Mouse (Mus musculus): ENCODE measurements around the gene Mthfsd.

Gene Mthfsd

DNA sequence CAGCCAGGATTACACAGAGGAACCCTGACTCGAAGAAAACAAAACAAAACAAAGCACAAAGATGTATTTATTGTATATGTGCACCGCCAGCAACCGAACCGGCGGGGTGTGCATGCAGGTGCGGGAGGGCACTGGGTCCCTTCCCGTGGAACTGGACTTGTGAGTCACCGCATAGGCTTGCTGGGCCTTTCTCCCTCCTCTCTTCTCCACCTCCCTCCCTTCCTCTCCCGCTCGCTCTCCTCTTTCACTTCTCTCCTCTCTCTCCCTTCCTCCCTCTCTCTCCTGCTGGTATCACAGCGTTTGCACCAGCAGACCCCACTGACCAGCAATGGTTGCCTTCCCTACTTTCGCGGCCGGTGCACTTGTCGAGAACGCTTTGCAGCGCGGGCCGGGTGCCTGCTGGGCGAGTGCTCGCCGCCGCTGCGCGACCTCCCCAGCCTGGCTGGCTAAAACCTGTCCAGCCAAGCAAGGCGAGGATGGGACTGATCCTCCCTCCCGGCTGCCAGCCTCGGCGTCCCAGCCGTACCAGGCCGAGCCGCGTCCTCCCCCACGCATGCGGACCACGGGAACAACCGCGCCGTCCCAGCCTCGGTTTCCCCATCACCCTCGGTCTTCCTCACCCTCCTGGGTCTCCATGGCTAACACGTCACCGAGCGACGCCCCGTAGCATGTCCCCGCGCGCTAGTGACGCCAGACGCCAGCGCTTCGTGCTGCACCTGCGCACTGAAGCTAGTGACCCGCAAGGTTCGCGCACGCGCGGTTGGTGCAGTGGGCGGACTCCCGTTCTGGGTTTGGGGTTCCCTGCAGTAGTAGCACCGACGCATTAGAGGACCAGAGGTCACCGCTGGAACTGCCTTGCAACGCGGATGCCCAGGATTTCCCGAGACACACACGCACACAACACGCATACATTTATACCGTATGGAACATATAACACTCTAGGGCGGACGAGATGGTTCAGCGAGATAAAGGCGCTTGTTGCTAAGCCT lies at the start of gene Mthfsd:
Mthfsd (minus strand) TSS at position 725 of the 989 bp plus-strand sequence.
- DNase-seq (ENCODE audit: low read depth, low spot score), result peak; percentile 98

DNA sequence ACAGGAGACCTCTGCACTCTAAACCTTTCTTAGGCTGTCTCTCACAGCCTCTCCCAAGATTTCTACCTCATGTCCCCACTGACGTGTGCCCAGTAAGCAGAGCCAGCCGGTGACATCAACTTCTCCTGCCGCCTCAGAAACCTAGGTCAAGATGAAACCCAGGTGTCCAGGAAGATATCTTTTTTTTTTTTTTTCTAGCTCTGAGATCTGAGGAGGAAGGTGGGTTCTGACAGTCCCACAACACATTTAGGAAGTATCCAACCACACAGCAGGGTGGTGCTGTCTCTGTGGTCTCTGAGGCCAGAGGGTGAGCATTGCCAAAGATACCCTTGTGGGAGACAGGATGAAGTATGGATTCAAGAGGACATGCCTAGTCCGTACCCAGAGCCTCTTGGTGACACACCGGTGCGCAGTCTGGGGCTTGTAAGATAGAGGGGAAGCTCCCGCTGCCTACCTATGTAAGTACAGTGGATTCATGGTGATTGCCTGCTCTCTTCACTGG lies 48.8 kb upstream of the Mthfsd start:
- DNase-seq (ENCODE audit: low read depth, low spot score), result no peak

DNA sequence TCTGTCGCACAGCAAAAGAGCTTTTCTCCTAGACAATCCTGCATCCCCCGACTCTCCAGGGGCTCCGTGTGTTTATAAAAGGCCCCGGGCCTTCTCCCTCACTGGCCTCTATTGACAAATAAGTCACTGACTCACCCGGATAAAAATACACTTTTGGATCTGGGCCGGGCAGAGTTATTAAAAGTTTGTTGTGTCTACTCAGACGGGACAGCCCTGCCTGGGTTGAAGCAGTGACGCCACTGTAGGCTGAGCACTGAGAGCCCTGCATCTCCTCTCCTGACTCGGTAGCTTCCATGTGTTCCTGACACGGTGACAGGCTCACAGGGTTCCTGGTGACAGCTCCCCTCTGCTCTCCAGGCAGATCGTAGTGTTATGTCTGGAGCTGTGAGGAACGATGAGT lies 44.2 kb upstream of the Mthfsd start:
- no peak for DNase-seq (ENCODE audit: low read depth, low spot score)

DNA sequence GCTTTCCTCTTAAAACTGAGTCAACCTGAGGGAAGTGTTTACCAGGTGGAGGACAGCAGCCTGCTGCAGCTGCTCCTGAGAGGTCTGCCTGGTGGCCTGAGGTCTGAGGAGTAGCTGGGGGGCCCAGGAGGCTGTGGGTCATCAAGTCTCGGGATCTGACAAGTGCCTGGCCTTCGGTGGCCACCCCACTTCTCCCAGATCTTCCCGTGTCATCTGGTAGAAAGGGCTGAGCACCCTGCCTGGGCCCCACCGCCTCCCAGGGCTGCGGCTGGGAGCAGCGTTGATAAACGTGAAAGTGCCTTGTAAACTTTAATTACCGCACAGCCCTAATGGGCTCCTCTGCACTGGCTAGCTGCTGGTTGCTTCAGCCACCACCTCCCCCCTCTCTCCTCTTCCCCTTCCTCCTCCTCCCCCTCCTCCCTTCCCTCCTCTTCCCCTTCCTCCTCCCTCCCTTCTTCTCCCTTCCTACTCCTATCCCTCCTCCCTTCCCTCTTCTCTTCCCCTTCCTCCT lies 40.4 kb upstream of the Mthfsd start:
- DNase-seq (ENCODE audit: low read depth, low spot score), result no peak

DNA sequence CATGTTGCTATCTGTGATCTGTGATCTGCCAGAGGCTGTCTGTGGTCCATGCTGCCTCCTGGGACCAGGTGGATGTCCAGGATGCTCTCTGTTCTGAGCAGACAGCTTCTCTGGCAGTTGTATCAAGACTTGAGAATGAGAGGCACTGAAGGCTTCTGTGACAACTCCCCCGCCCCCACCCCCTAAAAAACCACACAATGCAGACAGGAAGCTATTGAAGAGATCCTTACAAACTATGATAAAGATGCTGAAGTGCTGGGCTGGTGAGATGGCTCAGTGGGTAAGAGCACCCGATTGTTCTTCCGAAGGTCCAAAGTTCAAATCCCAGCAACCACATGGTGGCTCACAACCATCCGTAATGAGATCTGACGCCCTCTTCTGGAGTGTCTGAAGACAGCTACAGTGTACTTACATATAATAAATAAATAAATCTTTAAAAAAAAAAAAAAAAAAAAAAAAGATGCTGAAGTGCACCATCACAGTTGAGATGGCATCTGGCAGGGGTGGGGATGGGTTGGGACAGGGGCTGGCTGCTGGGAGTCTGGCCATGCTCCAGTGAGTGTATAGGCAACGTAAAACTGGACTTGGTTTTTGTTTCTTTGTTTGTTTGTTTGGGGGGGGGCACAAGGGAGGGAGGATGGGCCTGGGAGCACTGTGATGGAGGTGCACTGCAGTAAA lies 37.4 kb upstream of the Mthfsd start:
- peak; percentile 10 for DNase-seq (ENCODE audit: low read depth, low spot score)

DNA sequence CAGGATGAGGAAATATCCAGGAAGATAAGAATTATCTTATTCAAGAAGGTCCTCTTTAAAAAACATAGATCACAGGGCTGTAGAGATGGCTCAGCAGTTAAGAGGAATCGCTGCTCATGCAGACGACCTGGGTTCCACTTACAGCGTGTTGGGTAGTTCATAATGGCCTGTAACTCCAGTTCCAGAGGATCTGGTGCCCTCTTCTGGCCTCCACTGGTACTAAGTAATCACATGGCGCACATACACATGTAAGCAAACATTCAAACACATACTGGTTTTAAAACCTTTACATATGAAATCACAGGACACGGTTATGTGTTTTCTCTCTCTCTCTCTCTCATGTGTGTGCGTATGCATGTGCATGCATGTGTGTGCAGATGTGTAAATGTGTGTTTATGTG lies 28.7 kb upstream of the Mthfsd start:
- no peak for DNase-seq (ENCODE audit: low read depth, low spot score)

DNA sequence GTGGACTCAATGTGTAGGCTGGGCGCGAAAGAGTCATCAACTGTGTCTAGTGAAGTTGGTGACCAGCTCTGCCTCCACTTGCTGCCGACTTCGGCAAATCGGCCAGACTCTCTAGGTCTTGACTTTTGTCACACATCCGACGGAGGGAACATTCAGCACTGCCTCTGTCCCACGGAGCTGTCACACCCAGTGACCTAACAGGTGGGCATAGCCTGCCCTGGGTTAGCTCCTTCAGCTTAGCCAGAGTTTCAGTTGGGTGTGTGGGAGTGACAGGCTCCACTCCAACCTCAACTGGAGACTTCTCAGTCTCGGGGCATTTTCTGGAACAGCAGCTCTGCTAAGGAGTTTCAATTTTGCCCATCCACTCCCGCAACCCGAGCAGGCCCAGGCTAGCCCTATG lies 26.3 kb upstream of the Mthfsd start:
- no peak for DNase-seq (ENCODE audit: low read depth, low spot score)

DNA sequence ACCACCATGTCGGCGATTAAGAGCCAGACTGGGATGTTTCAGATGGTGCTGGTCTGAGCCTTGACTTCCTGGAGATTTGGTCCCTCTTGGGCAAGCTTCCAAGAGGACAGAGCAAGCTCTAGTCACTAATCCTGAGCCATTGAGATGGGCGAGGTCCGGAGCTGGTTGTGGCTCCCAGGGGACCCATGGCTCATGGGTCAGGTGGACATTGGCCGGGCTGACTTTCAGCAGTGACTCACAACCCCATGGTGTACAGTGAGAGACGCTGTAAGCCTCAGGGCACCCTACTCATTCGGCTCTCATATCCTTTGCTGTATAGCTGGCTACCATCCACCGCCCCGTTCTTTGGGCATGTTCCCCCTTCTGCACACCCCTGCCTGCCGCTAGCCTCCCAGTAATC lies 25.9 kb upstream of the Mthfsd start:
- DNase-seq (ENCODE audit: low read depth, low spot score), result no peak

DNA sequence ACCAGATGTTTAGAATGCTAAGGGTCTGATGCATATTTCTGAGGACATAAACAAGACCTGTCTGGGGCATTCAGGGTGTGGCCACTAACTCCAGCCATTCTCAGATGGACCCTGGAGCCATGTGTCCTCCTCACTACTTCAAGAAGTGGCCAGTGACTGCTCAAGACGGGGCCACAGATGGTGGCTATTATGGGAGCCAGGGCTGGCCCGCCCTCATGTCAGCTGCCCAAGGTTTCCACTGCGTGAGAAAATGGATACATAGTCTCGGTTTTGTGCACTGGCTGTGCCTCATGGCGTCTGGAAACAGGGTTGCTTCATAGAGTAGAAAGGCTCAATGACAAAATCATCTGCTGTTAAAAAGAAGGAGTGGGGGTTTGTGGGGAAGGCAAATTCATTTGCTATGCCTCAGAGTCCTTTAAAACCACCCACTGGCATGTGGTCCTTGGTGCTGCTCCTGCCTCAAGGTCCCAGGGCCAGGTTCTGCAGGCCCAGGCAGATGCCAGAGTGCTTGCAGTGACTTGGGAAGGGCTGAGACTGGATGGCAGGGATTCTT lies 24.8 kb upstream of the Mthfsd start:
- DNase-seq (ENCODE audit: low read depth, low spot score), result no peak

DNA sequence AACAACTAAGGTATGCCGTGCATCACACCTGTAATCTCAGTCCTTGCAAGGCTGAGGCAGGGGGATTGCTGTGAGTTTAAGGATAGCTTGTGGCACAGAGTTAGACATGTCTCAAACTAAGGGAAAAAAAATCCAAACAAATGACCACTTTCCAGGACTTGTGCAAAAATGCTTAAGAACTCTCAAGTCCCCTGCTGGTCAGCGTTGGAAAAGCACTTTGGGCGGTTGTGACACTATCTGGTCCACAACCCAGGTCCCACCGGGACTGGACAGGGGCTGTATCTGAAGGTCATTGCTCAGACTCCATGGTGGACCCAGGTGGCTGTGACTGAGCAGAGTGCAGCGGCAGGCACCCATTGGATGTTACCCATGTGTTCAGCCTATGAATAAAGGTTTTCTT lies 22.3 kb upstream of the Mthfsd start:
- DNase-seq (ENCODE audit: low read depth, low spot score), result no peak

DNA sequence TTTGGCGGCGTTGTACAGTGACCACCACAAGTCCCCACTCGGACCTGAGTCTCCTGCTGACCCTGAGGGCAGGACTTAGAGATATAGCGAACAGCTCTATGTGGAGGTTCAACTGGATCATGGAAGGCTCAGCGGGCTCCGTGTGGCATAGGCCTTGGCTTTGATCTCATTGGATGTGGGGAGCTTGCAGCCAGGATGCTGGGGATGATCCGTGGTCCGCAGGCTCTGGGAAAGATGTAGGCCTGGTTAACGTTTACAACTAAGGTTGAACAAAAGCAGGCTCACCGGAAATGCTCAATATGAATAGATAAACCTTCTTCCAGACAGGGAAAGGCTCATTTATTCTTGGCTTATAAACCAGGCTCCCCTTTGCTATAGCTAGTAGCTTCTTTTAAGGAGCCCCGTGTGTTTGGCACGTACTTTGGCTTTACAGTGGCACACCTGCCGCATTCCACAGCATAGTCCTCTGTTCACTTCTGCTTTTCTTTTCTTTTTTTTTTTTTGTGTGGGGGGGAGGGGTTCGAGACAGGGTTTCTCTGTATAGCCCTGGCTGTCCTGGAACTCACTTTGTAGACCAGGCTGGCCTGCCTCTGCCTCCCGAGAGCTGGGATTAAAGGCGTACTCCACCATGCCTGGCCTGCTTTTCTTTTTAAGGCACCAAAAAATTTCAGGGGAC lies 21.2 kb upstream of the Mthfsd start:
- no peak for DNase-seq (ENCODE audit: low read depth, low spot score)

DNA sequence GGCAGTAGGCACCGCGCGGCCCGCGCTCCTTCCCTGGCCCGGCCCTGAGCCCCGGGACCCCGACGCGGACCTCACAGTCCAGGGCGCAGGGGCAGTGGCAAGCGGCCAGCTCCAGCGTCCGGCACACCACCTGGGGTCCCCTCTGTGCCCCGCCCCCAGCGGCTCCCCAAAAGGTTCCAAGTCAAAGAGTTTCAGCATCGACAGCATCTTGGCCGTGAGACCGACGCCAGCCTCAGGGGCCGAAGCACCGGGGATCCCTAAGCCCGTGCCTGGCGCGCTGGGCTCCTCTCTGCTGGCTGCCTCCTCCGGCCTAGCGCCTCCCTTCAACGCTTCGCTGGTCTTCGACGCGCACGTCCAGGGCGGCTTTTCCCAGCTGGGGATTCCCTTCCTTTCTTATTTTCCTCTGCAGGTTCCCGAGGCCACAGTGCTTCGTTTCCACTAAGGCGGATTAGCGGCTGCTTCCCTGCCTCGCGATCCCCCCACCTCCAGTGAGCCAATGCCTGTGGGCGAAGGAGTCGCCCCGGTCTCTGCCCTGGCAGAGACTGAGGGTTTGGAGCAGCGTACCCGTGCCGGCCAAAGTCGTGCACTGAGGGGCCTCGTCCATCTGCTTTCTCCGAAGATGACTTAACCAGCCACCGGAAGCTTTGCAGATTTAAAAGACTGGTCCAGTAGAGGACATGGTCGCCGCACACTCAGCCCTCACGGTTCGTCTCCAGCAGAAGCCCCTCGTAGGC lies 20.5 kb upstream of the Mthfsd start:
- DNase-seq (ENCODE audit: low read depth, low spot score), result no peak

DNA sequence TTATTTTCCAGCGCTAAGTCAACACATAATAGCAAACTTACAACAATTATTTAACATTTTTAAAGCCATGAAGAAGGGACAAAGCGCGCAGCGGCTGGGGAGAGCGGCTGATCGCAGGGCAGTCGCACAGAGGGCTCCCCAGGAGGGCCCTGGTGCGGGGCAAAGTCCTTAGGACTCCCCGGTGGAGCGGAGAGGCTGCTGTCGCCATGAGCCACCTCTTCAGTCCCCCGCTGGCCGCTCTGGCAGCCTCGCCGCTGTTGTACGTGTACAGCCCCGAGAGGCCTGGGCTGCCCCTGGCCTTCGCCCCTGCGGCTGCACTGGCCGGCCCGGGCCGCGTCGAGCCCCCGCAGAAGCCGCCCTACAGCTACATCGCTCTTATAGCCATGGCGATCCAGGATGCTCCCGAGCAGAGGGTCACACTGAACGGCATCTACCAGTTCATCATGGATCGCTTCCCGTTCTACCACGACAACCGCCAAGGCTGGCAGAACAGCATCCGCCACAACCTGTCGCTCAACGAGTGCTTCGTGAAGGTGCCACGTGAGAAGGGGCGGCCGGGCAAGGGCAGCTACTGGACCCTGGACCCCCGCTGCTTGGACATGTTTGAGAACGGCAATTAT lies 19.7 kb upstream of the Mthfsd start, which contains the start of gene Foxl1:
Foxl1 (plus strand) TSS at position 185 of the 620 bp plus-strand sequence.
- DNase-seq (ENCODE audit: low read depth, low spot score), result no peak

DNA sequence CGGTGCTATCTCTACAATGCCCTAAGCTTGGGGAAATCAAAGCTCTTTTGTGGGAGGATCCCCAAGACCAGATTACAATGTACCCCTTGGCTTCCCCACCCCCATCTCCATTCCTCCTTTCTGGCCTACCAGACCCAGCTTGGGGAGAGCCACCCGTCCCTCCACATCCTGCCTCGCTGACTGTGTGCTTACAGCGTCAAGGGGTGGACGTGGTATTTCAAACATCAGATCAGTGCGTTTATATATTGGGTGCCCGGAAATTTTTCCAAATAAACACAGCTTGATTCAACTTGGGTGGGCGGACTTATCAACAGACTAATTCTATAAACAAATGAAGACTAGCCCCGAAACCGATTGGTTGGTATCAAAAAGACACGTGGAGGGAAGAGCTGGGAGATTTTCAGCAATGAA lies 19.1 kb upstream of the Mthfsd start:
- DNase-seq (ENCODE audit: low read depth, low spot score), result no peak

DNA sequence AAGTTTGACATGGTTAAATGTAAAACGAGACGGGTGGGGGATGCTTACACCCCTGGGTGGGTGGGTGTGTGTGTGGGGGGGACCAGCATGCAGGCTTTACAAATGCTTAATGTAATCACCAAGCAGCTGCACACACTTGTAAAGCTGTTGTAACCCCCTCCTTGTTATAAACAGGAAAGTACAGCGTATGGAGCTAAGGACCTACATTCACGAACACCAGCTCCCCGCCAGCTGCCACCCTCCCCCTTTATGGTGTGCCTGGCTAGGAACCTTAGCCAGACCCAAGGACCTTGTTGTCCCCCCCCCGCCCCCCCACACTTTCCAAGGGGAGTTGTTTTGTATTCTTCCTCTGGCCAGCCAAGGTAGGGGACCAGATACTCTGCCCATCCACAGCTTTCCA lies 18.5 kb upstream of the Mthfsd start:
- no peak for DNase-seq (ENCODE audit: low read depth, low spot score)

DNA sequence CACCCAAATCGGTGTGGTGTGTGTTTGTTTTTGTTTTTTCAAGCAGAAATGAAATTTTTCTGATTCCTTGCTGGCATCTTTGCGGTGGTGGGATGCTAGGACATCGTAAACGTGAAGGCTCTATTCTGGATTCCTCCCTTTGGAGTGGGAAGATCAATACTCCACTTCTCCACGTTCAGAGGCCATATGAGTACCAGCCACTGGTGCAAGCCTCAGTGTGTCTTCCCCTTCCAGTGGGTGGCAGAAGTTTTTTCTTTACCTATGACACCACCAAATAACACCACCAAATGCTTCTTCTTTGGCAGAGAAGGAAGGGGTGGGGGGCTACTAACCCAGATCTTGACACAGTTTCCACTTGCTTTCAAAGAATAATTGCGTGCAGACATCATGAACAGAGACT lies 18.0 kb upstream of the Mthfsd start:
- DNase-seq (ENCODE audit: low read depth, low spot score), result no peak

DNA sequence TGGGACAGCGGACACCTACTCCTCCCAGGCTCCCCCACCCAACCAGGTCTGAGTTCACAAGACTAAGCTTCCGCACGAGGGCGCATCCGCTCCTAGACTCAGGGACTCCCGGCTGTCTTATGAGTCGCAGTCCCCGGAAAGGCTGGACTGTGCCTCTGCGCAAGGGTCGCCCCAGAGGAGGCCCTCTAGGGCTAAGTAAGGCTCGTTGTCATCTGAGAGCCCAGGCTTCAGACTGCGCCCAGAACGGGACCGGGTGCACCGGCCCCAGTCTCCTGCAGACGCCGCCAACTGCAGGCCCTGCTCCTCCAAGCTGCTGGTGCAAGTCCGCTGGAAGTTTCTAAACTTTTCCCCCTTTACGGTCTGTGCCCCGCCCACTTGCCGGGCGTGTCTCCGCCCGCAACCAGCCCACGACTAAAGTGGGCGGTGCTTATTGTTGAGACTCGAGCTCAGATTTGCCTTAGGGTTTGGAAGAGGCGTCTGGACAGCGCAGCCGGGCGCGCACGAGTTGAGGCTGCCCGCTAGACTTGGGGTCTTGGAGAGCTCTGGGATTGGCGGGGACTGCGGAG lies 17.2 kb upstream of the Mthfsd start:
- DNase-seq (ENCODE audit: low read depth, low spot score), result peak; percentile 37

DNA sequence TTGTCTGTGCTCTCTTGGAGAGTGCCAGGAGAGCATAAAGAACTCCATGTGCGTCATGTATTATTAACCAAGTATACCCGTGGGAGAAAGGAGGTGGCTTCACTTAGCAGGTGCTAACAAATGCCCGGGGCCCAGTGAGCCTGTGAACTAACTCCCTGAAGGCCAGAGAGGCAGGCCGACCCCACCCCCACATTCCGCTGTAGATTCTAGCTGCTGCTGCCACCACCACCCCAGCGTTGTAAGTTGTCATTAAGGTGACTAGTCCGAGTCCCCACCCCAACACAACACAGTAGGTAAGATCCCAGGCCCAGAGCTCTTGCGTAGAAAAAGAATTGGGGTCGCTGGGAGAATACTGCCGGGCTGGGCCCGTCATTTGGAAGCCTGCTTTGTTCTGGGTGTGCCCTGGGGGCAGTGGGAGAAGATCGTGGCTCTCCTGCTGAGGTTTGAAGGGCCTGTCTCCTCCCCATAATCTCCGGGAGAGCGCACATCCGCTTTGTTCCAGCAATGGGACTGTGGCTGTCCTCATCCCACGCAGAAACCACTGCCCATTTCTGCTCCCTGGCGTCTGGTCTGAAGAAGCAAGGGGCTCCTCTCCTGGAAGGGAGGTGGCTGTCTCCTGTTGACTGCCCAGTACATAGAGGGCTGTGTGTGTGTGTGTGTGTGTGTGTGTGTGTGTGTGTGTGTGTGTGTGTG lies 16.5 kb upstream of the Mthfsd start:
- DNase-seq (ENCODE audit: low read depth, low spot score), result no peak

DNA sequence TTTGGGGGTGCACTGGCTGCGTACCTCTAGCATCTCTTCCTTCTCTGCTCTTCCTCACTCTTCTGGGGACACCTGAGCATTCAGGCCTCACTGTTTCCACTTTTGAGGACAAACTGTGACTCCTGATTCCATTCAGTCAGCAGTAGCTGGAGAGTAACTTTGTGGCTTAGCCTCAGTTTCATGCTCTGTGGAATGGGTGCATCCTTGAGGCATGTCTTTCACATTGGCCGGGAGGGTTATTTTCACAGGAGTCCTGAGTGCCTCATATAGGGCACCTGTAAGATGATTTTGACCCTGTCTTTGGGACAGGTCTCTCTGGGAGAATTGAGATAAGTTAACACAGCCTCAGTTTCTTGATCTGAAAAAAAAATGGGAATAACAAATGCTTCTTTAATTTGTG lies 14.9 kb upstream of the Mthfsd start:
- DNase-seq (ENCODE audit: low read depth, low spot score), result no peak
